Mouse (Mus musculus) embryonic facial prominence, embryonic 14.5 days (tissue): ENCODE results near the gene Zfp599. TPM values are rescaled to one million over a fixed set of nuclear protein-coding genes. Genes with fewer than 3 reads are reported as not detected.

Source experiments
- ATAC-seq: fragments of 200-750 bp; cut with Nextera tagmentation; 2 replicates; pipeline ENCODE4 v1.8.0; 2017; ENCODE audit warnings: low read depth, moderate number of reproducible peaks, moderate TSS enrichment
- DNase-seq: peaks from one replicate; pipeline ENCODE4 v3.0.0-alpha.2; 2015; ENCODE audit warnings: low spot score
- H3K27ac ChIP-seq: fragments of 300-500 bp; sonication (generic); replicated peaks from 2 replicates; pipeline ENCODE4 v1.5.1; 2014; ENCODE audit warnings: low read depth, mild to moderate bottlenecking, low read length, moderate library complexity
- H3K27me3 ChIP-seq: fragments of 300-500 bp; sonication (generic); replicated peaks from 2 replicates; pipeline ENCODE4 v1.6.1; 2014; ENCODE audit warnings: low read length; ENCODE audit not compliant: control insufficient read depth, insufficient read depth
- H3K36me3 ChIP-seq: fragments of 300-500 bp; sonication (generic); 2 replicates; pipeline ENCODE4 v1.6.1; 2014; ENCODE audit warnings: low read length, mixed read lengths; ENCODE audit not compliant: control insufficient read depth, insufficient read depth
- H3K4me1 ChIP-seq: fragments of 300-500 bp; sonication (generic); 2 replicates; pipeline ENCODE4 v1.6.1; 2014; ENCODE audit warnings: antibody characterized with exemption, low read length; ENCODE audit not compliant: control insufficient read depth, insufficient read depth
- H3K4me2 ChIP-seq: fragments of 300-500 bp; sonication (generic); 2 replicates; pipeline ENCODE4 v1.6.1; 2014; ENCODE audit warnings: low read depth, mild to moderate bottlenecking, low read length, moderate library complexity, mixed read lengths
- H3K4me3 ChIP-seq: fragments of 300-500 bp; sonication (generic); 2 replicates; pipeline ENCODE4 v1.5.1; 2014; ENCODE audit warnings: low read depth, mild to moderate bottlenecking, low read length
- H3K9ac ChIP-seq: fragments of 300-500 bp; sonication (generic); 2 replicates; pipeline ENCODE4 v1.6.1; 2014; ENCODE audit warnings: low read depth, mild to moderate bottlenecking, low read length, moderate library complexity, mixed read lengths
- H3K9me3 ChIP-seq: fragments of 300-500 bp; sonication (generic); 2 replicates; pipeline ENCODE4 v1.6.1; 2016; ENCODE audit warnings: low read length; ENCODE audit not compliant: control insufficient read depth
- WGBS: fragments of 180-500 bp; shearing (Covaris S2); extraction: QIAGEN DNeasy Blood & Tissue Kit; methylation state at CpG from one replicate; pipeline ENCODE4 v1.1.7; 2014; 5-methylcytosine and 5-hydroxymethylcytosine counted together
- polyA plus RNA-seq: library from polyadenylated mRNA; unstranded; fragments of >200 nt; fragmentation: Nextera tagmentation; extraction: Ambion mirVana; gene quantifications from 2 replicates; pipeline ENCODE4 v1.2.1, GENCODE M21; 2014

Zfp599 gene
- polyA plus RNA-seq, 1 experiment from 2014 or later = 3.3 TPM

DNA sequence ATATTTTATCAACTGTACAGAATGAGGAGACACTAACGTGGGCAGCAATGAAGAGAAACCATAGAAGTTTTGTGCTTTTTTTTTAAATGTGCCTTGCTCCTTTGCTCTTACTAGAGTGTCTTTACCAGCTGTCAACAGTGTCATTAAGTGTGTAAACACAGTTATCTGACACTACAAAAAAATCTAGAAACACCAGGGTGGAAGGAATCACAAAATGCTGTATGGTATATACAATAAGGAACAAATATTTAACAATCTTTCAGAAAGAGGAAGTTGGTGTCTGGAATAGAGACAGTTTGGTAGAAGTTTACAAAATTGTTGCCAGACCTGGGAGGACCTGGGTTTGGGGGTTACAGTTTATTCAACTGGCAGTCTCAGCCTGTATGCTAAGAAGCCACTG, 1.9 kb upstream of the Zfp599 start:
- no peak for DNase-seq
- no peak overlapping the region for H3K4me2 ChIP-seq
- peaks cover 4% of the 10 kb centered on the region; the same call in 1 of the 2 replicates for H3K9me3 ChIP-seq
- ATAC-seq = no peak
- H3K9ac ChIP-seq = no peak overlapping the region
- WGBS = 76% methylated on average over 1 of the region's 1 CpGs
- H3K27ac ChIP-seq = no peak overlapping the region
- no peak overlapping the region for H3K4me3 ChIP-seq
- H3K4me1 ChIP-seq = no peaks in the 10 kb centered on the region
- peaks cover 6% of the 10 kb centered on the region; the same call in 1 of the 2 replicates for H3K36me3 ChIP-seq
- no peaks in the 10 kb centered on the region for H3K27me3 ChIP-seq

DNA sequence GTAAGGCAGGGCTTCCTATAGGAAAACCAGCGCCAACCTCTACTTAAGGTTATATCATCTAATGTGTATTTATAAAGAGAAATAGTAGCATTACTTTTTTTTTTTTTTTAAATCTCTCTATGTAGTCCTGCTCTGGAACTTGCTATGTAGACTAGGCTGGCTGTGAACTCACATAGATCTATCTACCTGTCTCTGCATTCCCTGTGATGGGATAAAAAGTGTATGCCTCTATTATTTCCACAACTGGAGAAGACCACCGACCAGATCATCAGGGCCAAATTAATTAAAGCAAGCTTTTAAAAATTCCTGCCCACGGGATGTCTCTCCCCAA, 362 bp upstream of the Zfp599 start:
- peak overlapping the region; percentile 75 for H3K9ac ChIP-seq
- H3K27ac ChIP-seq = no peak overlapping the region
- WGBS = 20% methylated on average over 3 of the region's 3 CpGs
- peak overlapping the region; percentile 59 for H3K4me3 ChIP-seq
- H3K36me3 ChIP-seq = peaks cover 21% of the 10 kb centered on the region
- ATAC-seq = no peak
- H3K9me3 ChIP-seq = peaks cover 9% of the 10 kb centered on the region
- peak overlapping the region; percentile 67 for H3K4me2 ChIP-seq
- no peak for DNase-seq
- H3K4me1 ChIP-seq = no peaks in the 10 kb centered on the region
- no peaks in the 10 kb centered on the region for H3K27me3 ChIP-seq

DNA sequence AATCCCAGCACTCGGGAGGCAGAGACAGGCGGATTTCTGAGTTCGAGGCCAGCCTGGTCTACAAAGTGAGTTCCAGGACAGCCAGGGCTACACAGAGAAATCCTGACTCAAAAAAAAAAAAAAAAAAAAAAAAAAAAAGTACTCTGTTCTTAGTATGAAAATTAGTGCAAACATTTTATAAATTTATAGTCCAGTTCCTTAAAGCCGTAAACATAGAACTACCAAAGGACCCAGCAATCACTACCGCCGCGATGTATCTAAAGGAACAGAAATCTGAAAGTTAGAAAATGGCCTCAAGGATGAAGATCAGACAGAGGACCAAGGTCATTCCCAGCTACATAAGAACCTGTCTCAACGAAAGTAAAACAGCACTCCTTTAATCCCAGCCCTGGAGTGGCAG, 911 bp downstream of the Zfp599 start:
- Histone ChIP-seq H3K9me3 (peaks cover 18% of the 10 kb centered on the region), H3K27ac (no peak overlapping the region), H3K9ac (peak overlapping the region; percentile 75), H3K27me3 (no peaks in the 10 kb centered on the region), H3K4me1 (no peaks in the 10 kb centered on the region), H3K4me3 (peak overlapping the region; percentile 59), H3K4me2 (peak overlapping the region; percentile 67), H3K36me3 (peaks cover 32% of the 10 kb centered on the region)
- DNase-seq = no peak
- no peak for ATAC-seq
- WGBS = 84% methylated on average over 8 of the region's 8 CpGs

DNA sequence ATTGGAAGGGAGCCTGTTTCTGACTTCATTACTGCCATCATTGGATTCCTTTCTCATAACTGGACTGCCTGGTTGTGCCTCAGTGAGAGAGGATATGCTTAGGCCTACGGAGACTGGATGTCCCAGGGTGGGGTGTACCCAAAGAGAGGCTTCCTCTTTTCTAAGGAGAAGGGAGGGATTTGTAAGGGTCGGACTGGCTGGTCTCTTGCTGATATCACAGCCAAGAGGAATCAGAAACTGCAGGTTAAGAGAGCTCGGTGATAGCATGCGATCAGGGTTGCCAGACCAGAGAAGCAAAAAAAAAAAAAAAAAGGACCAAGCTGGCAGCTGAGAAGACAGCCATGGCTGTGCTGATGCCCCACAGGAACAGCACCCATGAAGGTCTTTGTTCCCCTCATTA, 3.1 kb downstream of the Zfp599 start:
- ATAC-seq (no peak), DNase-seq (no peak)
- Histone ChIP-seq H3K4me2 (no peak overlapping the region), H3K27me3 (no peaks in the 10 kb centered on the region), H3K9ac (no peak overlapping the region), H3K4me1 (no peaks in the 10 kb centered on the region), H3K9me3 (peaks cover 29% of the 10 kb centered on the region), H3K4me3 (no peak overlapping the region), H3K27ac (no peak overlapping the region), H3K36me3 (peaks cover 51% of the 10 kb centered on the region)
- WGBS = 92% methylated on average over 4 of the region's 4 CpGs

DNA sequence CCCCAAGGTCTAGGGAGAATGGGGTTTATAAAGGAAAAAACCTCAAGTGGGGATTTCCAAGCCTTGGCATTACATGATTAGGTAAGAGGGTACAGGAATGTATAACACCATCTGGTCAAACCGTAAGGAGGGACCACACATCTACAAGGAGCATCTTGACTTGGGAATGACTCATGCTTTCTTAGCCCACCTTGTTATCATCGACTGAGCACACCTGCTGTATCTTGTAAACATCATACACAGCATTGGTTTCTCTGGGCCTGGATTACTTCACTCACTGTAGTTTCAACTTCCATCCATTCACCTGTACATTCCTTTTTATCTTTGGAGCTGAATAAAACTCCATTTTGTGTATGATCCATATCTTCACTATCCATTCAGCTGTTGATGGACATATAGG, 15.5 kb downstream of the Zfp599 start:
- H3K4me3 ChIP-seq = no peak overlapping the region
- no peak for ATAC-seq
- H3K36me3 ChIP-seq = peaks cover 90% of the 10 kb centered on the region
- H3K9me3 ChIP-seq = peaks cover 55% of the 10 kb centered on the region
- H3K27ac ChIP-seq = no peak overlapping the region
- no peak for DNase-seq
- H3K4me2 ChIP-seq = no peak overlapping the region
- H3K27me3 ChIP-seq = no peaks in the 10 kb centered on the region
- WGBS = 90% methylated on average over 2 of the region's 2 CpGs
- H3K4me1 ChIP-seq = no peaks in the 10 kb centered on the region
- no peak overlapping the region for H3K9ac ChIP-seq

DNA sequence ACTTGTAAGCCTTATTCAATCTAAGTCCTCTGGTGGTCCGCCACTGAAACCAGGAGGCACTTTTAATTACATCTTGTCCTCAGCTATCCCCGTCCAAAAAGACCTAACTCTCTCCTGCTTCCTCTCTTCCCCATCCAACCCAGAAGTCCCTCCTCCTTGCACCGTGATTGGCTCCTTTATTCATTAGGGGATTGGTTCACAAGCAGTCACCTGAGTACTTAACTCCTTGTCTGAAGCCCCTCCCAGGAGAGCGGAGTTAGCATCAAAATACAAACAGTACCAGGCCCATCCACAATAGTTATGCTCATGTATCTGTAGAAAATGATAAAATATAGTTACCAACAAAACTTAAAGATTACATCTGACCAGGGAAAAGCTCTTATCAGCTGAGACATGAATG, 19.7 kb downstream of the Zfp599 start:
- Histone ChIP-seq H3K36me3 (peaks cover 90% of the 10 kb centered on the region), H3K4me1 (no peaks in the 10 kb centered on the region), H3K9me3 (peaks cover 20% of the 10 kb centered on the region), H3K9ac (no peak overlapping the region), H3K4me2 (no peak overlapping the region), H3K27ac (no peak overlapping the region), H3K4me3 (no peak overlapping the region), H3K27me3 (no peaks in the 10 kb centered on the region)
- ATAC-seq (no peak), DNase-seq (no peak)
- WGBS = 90% methylated on average over 4 of the region's 4 CpGs

DNA sequence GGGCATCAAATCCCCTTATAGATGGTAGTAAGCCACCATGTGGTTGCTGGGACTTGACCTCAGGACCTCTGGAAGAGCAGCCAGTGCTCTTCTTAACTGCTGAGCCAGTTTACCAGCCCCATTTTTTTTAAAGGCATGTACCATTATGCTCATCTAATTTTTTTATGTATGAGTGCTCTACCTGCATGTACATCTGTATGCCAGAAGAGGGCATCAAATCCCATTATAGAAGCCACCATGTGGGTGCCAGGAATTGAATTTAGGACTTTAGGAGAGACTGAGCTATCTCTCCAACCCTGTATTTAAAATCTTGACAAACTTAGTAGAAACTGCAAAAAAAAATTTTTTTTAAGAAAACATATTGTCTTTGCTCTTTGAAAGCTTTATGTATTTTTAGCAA, 29.1 kb downstream of the Zfp599 start:
- H3K4me1 ChIP-seq = peaks cover 4% of the 10 kb centered on the region; the same call in 1 of the 2 replicates
- DNase-seq (no peak), ATAC-seq (no peak)

DNA sequence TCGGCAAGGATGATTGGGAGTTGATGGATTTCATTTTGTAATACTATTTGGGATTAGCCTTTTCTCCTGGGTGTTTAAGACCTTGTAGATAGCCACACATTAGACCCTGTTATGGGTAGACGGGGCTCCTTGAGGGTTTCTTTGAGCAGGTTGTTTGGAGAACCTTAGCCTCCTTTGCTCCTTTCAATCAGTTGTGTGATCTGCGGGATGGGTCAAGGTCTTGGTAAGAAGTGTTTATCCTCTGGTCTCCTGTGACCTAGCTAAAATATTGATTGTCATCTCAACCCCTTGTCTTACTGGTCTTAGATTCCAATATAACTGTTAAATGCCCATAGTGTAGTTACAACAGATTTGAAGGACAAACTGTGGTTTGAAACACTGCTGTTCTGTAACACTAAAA, 29.6 kb downstream of the Zfp599 start:
- no peaks in the 10 kb centered on the region for H3K9me3 ChIP-seq
- no peak overlapping the region for H3K27ac ChIP-seq
- no peak overlapping the region for H3K9ac ChIP-seq
- peaks cover 4% of the 10 kb centered on the region; the same call in 1 of the 2 replicates for H3K4me1 ChIP-seq
- 0 out of 2 replicates have a peak, but pooled peaks cover 4% of the 10 kb centered on the region for H3K36me3 ChIP-seq
- no peaks in the 10 kb centered on the region for H3K27me3 ChIP-seq
- no peak for DNase-seq
- H3K4me2 ChIP-seq = no peak overlapping the region
- H3K4me3 ChIP-seq = no peak overlapping the region
- WGBS = 93% methylated on average over 3 of the region's 3 CpGs
- ATAC-seq = no peak

More for the DNA sequence above, 29.1 kb downstream of the Zfp599 start:
- no peak overlapping the region for H3K27ac ChIP-seq
- H3K27me3 ChIP-seq = no peaks in the 10 kb centered on the region
- H3K4me2 ChIP-seq = no peak overlapping the region
- no peak overlapping the region for H3K4me3 ChIP-seq
- H3K9ac ChIP-seq = no peak overlapping the region
- H3K9me3 ChIP-seq = no peaks in the 10 kb centered on the region
- H3K36me3 ChIP-seq = peaks cover 8% of the 10 kb centered on the region; the same call in 1 of the 2 replicates

DNA sequence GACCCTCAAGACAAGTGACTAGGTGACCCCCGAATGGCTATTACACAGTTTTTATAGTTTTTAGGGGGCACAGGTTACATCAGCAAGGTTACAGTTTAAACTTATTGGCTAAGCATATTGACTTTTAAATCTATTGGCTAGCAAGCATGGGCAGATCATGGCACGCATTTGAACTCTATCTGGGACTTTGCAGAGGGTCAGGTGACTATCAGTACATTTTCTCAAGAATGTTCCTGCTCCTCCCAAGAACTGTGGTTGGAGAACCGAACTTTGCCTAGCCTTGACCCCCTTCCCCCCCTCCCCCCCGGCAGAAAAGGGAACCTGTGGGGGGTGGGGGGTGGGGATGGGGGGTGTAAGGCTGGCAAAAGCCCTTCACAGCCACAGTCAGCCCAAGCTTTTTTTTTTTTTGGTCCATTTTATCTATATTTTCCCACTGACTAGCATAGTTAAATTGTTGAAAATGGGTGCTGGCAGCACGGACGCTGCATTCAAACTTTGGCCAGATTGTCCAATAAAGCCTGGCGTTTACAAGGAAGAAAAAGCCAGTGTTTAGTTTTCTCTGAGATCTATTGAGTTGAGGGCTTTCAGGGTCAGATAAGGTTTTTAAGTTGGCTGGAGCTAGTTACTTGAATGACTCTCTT, 30.2 kb downstream of the Zfp599 start:
- Histone ChIP-seq H3K27ac (no peak overlapping the region), H3K27me3 (no peaks in the 10 kb centered on the region), H3K4me3 (no peak overlapping the region), H3K4me1 (peaks cover 4% of the 10 kb centered on the region; the same call in 1 of the 2 replicates), H3K9me3 (no peaks in the 10 kb centered on the region), H3K4me2 (no peak overlapping the region), H3K9ac (no peak overlapping the region), H3K36me3 (no peaks in the 10 kb centered on the region)
- no peak for DNase-seq
- WGBS = 92% methylated on average over 7 of the region's 7 CpGs
- ATAC-seq = no peak
